Mouse (Mus musculus) cerebellum, postnatal 4 days (tissue): ENCODE data around the gene Pimreg.

Experiments
- DNase-seq, 2 experiments: peaks; one replicate each; pipeline ENCODE4 v3.0.0; 2022; ENCODE audit warnings: low spot score in 2 of 2, mixed read lengths in 1 of 2

Gene Pimreg

GRCm38 (mm10) chr11:72029143-72029542 lies 12.7 kb upstream of the Pimreg start:
- DNase-seq = peak in 1 of 2 experiments; percentile 53

- no peak for DNase-seq
Observed at GRCm38 (mm10) chr11:72031353-72031752, 10.5 kb upstream of the Pimreg start.

GRCm38 (mm10) chr11:72032091-72032490 lies 9.7 kb upstream of the Pimreg start:
- no peak for DNase-seq

- DNase-seq = no peak
Observed at GRCm38 (mm10) chr11:72032589-72032988, 9.2 kb upstream of the Pimreg start.

- no peak for DNase-seq
Observed at GRCm38 (mm10) chr11:72037409-72037808, 4.4 kb upstream of the Pimreg start, which contains the start of gene Aipl1. Gene Aipl1, minus strand, starts transcription at chr11:72037509.

GRCm38 (mm10) chr11:72037996-72038395 lies 3.8 kb upstream of the Pimreg start:
- peak; percentile 78 to 85 for DNase-seq

GRCm38 (mm10) chr11:72039599-72040386 lies 2.0 kb upstream of the Pimreg start:
- DNase-seq = no peak

GRCm38 (mm10) chr11:72041290-72041767 lies 503 bp upstream of the Pimreg start:
- DNase-seq = no peak

GRCm38 (mm10) chr11:72042631-72043030 lies 799 bp downstream of the Pimreg start:
- DNase-seq = no peak

- no peak for DNase-seq
Observed at GRCm38 (mm10) chr11:72044231-72044630, 2.4 kb downstream of the Pimreg start.

GRCm38 (mm10) chr11:72048730-72049129 lies 6.9 kb downstream of the Pimreg start:
- no peak for DNase-seq

GRCm38 (mm10) chr11:72049171-72049759 lies 7.4 kb downstream of the Pimreg start:
- DNase-seq = no peak

GRCm38 (mm10) chr11:72050168-72050894 lies 8.5 kb downstream of the Pimreg start:
- DNase-seq = no peak

GRCm38 (mm10) chr11:72050895-72051858 lies 9.3 kb downstream of the Pimreg start:
- peak in 1 of 2 experiments; percentile 64 for DNase-seq

- DNase-seq = no peak
Observed at GRCm38 (mm10) chr11:72052221-72052620, 10.4 kb downstream of the Pimreg start.

- peak; percentile 70 to 86 for DNase-seq
Observed at GRCm38 (mm10) chr11:72052636-72053035, 10.8 kb downstream of the Pimreg start.

GRCm38 (mm10) chr11:72055176-72055575 lies 13.3 kb downstream of the Pimreg start:
- DNase-seq = no peak

GRCm38 (mm10) chr11:72057166-72057565 lies 15.3 kb downstream of the Pimreg start:
- DNase-seq = no peak

GRCm38 (mm10) chr11:72060416-72060815 lies 18.6 kb downstream of the Pimreg start:
- no peak for DNase-seq

- no peak for DNase-seq
Observed at GRCm38 (mm10) chr11:72061093-72061620, 19.3 kb downstream of the Pimreg start.

GRCm38 (mm10) chr11:72064414-72064813 lies 22.6 kb downstream of the Pimreg start:
- DNase-seq = no peak
